8 mouse cellular contexts compared by ENCODE assay signal in the genomic region with DNA sequence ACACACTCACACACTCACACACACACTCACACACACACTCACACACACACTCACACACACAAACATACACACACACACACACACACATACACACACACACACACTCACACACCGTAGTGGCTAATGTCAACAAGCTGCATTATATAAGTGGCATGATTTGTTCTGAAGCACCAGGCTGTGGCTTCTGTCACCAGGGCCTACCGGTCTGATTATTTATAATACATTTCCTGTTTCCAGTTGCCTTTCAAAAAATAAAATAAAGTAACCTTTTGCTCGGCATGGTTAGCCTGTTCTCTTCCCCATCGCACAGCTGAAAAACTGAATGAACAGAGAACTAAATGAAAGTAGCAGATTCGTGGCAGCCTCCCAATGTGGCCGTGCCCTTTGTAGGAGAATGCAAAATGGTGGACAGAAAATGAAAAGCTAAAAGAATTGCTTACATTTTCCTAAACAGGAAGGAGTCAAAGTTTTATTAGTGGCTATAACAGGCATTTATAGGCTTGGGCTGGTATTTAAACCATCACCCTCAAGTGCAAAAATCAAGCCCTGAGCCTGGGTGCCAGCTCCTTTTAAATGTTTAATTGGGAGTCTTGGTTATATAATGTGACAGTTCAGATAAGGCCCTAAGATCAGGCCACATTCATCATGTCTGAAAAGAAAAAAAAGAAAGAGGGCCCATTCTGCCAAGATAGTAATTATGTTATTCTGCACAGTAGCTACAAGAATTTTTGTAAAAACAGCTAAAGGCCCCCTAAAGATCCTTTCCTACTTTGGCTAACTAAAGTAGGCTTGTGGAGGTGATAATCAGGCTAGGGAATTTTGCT. TPM values are rescaled to one million over a fixed set of nuclear protein-coding genes. Genes with fewer than 3 reads are reported as not detected.
A peak's percentile ranks its signal among the peaks of the same experiment; 100 is the strongest.
DNase-seq lines count a peak whose midpoint lies in the region; ATAC-seq and TF ChIP-seq lines count a peak whose summit lies in the region.

No protein-coding gene starts in this region.

- peaks cover 9% of the 10 kb centered on the region for H3K4me1 ChIP-seq in forebrain, postnatal 0 days (ENCODE audit: insufficient read depth)
- H3K4me1 ChIP-seq in kidney, embryonic 15.5 days = peaks cover 39% of the 10 kb centered on the region

- H3K4me3 ChIP-seq in forebrain, postnatal 0 days (ENCODE audit: low read depth, low read length) = peak overlapping the region; percentile 93
- H3K4me3 ChIP-seq in kidney, embryonic 15.5 days (replicated peaks) = peak overlapping the region; percentile 81
- no peak overlapping the region for H3K4me3 ChIP-seq in myocyte

- H3K79me2 ChIP-seq in myocyte (ENCODE audit: control insufficient read depth, insufficient read depth) = peaks cover 4% of the 10 kb centered on the region

- WGBS in forebrain, postnatal 0 days = 7% methylated on average over 6 of the region's 6 CpGs
- WGBS in kidney, embryonic 15.5 days = 24% methylated on average over 6 of the region's 6 CpGs

- DNase-seq in retina, embryonic 14.5 days (ENCODE audit: low spot score) = peak; percentile 13
- DNase-seq in retina, postnatal 1 day = no peak
- DNase-seq in forebrain, postnatal 0 days = no peak
- DNase-seq in gastrocnemius, postnatal 25 days = no peak
- DNase-seq in adrenal gland, postnatal 14 days = no peak
- DNase-seq in left cerebral cortex, postnatal 4 days = no peak

- H3ac ChIP-seq in myocyte (ENCODE audit: control insufficient read depth, insufficient read length) = no peak overlapping the region

- no peak for TF ChIP-seq POLR2A in myocyte (IDR thresholded peaks at IDR 0.05; ENCODE audit: insufficient read length, low read depth)

- peak overlapping the region; percentile 91 for H3K9ac ChIP-seq in forebrain, postnatal 0 days
- H3K9ac ChIP-seq in kidney, embryonic 15.5 days = 0 out of 2 replicates have a peak overlapping the region, but pooled peaks have one; percentile 18

- intact Hi-C loops in left cerebral cortex, postnatal 4 days (cut with DNase I) = loop anchor here (5.0 to 10.0 kb wide), 2 partner anchors 275 to 572 kb away; no protein-coding TSS in a partner anchor

- H3K4me2 ChIP-seq in forebrain, postnatal 0 days (ENCODE audit: low read depth) = peak overlapping the region; percentile 73
- peak overlapping the region; percentile 83 for H3K4me2 ChIP-seq in kidney, embryonic 15.5 days
- H3K4me2 ChIP-seq in myocyte (ENCODE audit: low read depth) = peak overlapping the region; percentile 49

- no peaks in the 10 kb centered on the region for H3K27me3 ChIP-seq in forebrain, postnatal 0 days (ENCODE audit: insufficient read depth, low read length)
- H3K27me3 ChIP-seq in kidney, embryonic 15.5 days = no peaks in the 10 kb centered on the region
- H3K27me3 ChIP-seq in myocyte (ENCODE audit: control insufficient read depth, insufficient read depth, insufficient read length) = no peaks in the 10 kb centered on the region

- TF ChIP-seq CTCF in forebrain, postnatal 0 days (IDR thresholded peaks at IDR 0.05; ENCODE audit: low read depth) = no peak

- H3K27ac ChIP-seq in forebrain, postnatal 0 days (ENCODE audit: low read depth, low read length) = peak overlapping the region; percentile 93; the same call in 1 of the 2 replicates
- H3K27ac ChIP-seq in kidney, embryonic 15.5 days = peak overlapping the region; percentile 97

- no peak for ATAC-seq in forebrain, postnatal 0 days
- no peak for ATAC-seq in kidney, embryonic 15.5 days (replicated peaks; ENCODE audit: low FRiP score)

- H3K9me3 ChIP-seq in forebrain, postnatal 0 days (ENCODE audit: low read length) = no peaks in the 10 kb centered on the region
- H3K9me3 ChIP-seq in kidney, embryonic 15.5 days (replicated peaks) = no peaks in the 10 kb centered on the region

- peaks cover 11% of the 10 kb centered on the region for H3K36me3 ChIP-seq in forebrain, postnatal 0 days (ENCODE audit: insufficient read depth)
- H3K36me3 ChIP-seq in kidney, embryonic 15.5 days = peaks cover 25% of the 10 kb centered on the region
- no peaks in the 10 kb centered on the region for H3K36me3 ChIP-seq in myocyte (ENCODE audit: control insufficient read depth, insufficient read depth)

TF ChIP-seq in myocyte, 11 proteins besides CTCF, POLR2A, EP300 and RAD21:
- no peak for TF ChIP-seq TCF3 (IDR thresholded peaks at IDR 0.05; ENCODE audit: insufficient read length, low read depth)
- no peak for TF ChIP-seq MYOD1 (IDR thresholded peaks at IDR 0.05; ENCODE audit: control insufficient read depth in 1 of 3, insufficient read length in 2 of 3, low read depth in 2 of 3)
- no peak for TF ChIP-seq REST (IDR thresholded peaks at IDR 0.05; ENCODE audit: insufficient read depth, insufficient read length)
- TF ChIP-seq TCF12 (IDR thresholded peaks at IDR 0.05; ENCODE audit: insufficient read depth, poor library complexity, severe bottlenecking) = no peak
- no peak for TF ChIP-seq POLR2AphosphoS2 (IDR thresholded peaks at IDR 0.05; ENCODE audit: insufficient read length, low read depth)
- TF ChIP-seq USF1 (IDR thresholded peaks at IDR 0.05; ENCODE audit: low read depth) = no peak
- no peak for TF ChIP-seq MAX (IDR thresholded peaks at IDR 0.05; ENCODE audit: low read depth)
- TF ChIP-seq E2F4 (IDR thresholded peaks at IDR 0.05; ENCODE audit: insufficient read depth) = no peak
- TF ChIP-seq MYOG (IDR thresholded peaks at IDR 0.05; ENCODE audit: control insufficient read depth in 1 of 3, insufficient read depth in 1 of 3, insufficient read length in 2 of 3, low read depth in 2 of 3) = no peak
- TF ChIP-seq SRF (IDR thresholded peaks at IDR 0.05; ENCODE audit: control insufficient read depth, insufficient read length, low read depth) = no peak
- no peak for TF ChIP-seq CEBPB (IDR thresholded peaks at IDR 0.05; ENCODE audit: insufficient read depth, poor library complexity, severe bottlenecking)

RNA-seq across cellular contexts. Expression of a gene that starts 4.4 kb away (rescaled TPM):
- total RNA-seq in forebrain, postnatal 0 days (2014; rRNA removed) = 114 and 152 TPM in 2 replicates
- 59.0 and 82.3 TPM in 2 replicates for polyA plus RNA-seq in forebrain, postnatal 0 days (2015; fragmentation: Nextera tagmentation; extraction: Ambion mirVana)
- 54.8 and 56.1 TPM in 2 replicates for polyA plus RNA-seq in kidney, embryonic 15.5 days (2015; fragmentation: Nextera tagmentation; extraction: Ambion mirVana)
- 0.96 TPM for polyA plus RNA-seq in myocyte (2012; fragmentation: generic; extraction: Trizol)
- 10 to 100 TPM; 13.6 to 20.0 TPM for total RNA-seq in gastrocnemius, postnatal 25 days (2021)
- 16.7 and 24.4 TPM in 2 replicates for total RNA-seq in adrenal gland, postnatal 14 days (2021)
- total RNA-seq in left cerebral cortex, postnatal 4 days (2021) = 10 to 100 TPM; 74.7 to 82.2 TPM
